Mouse (Mus musculus): ENCODE results near the gene Mtx2. TPM values are rescaled to one million over a fixed set of nuclear protein-coding genes. Genes with fewer than 3 reads are reported as not detected.

Gene Mtx2
- 113 and 114 TPM in 2 replicates for polyA plus RNA-seq (2016; fragmentation: Nextera tagmentation; extraction: Ambion mirVana)

GRCm38 (mm10) chr2:74825730-74826430 lies at the start of gene Mtx2:
Mtx2 (plus strand) TSS chr2:74825803.
- Histone ChIP-seq H3K36me3 (replicated peaks) (0 out of 2 replicates have a peak, but pooled peaks cover 3% of the 10 kb centered on the region), H3K4me3 (peak within 1 kb of the TSS; percentile 96), H3K27ac (peak within 1 kb of the TSS; percentile 97), H3K9me3 (no peaks in the 10 kb centered on the region), H3K27me3 (ENCODE audit: poor library complexity, severe bottlenecking) (peaks cover 23% of the 10 kb centered on the region), H3K4me1 (peaks cover 20% of the 10 kb centered on the region)
- DNase-seq (ENCODE audit: extremely low spot score, low spot score) = peak; percentile 81
- under 1% methylated on average over 74 of the region's 74 CpGs for WGBS

- Histone ChIP-seq H3K4me1 (no peaks in the 10 kb centered on the region), H3K36me3 (replicated peaks) (no peaks in the 10 kb centered on the region), H3K27me3 (ENCODE audit: poor library complexity, severe bottlenecking) (peaks cover 12% of the 10 kb centered on the region)
These were observed 47.9 kb upstream of the Mtx2 start for GRCm38 (mm10) chr2:74777536-74778275.

GRCm38 (mm10) chr2:74781386-74781785 lies 44.2 kb upstream of the Mtx2 start:
- DNase-seq (ENCODE audit: extremely low spot score, low spot score) = no peak
- Histone ChIP-seq H3K4me1 (no peaks in the 10 kb centered on the region), H3K27ac (no peak overlapping the region), H3K9me3 (no peaks in the 10 kb centered on the region), H3K27me3 (ENCODE audit: poor library complexity, severe bottlenecking) (peaks cover 18% of the 10 kb centered on the region), H3K36me3 (replicated peaks) (no peaks in the 10 kb centered on the region), H3K4me3 (no peak overlapping the region)
- 90% methylated on average over 5 of the region's 5 CpGs for WGBS

More at GRCm38 (mm10) chr2:74777536-74778275, 47.9 kb upstream of the Mtx2 start:
- WGBS = 75% methylated on average over 13 of the region's 13 CpGs
- Histone ChIP-seq H3K27ac (no peak overlapping the region), H3K4me3 (no peak overlapping the region), H3K9me3 (no peaks in the 10 kb centered on the region)
- no peak for DNase-seq (ENCODE audit: extremely low spot score, low spot score)

GRCm38 (mm10) chr2:74795531-74795930 lies 30.1 kb upstream of the Mtx2 start:
- no peaks in the 10 kb centered on the region for H3K4me1 ChIP-seq
- WGBS = 75% methylated on average over 7 of the region's 7 CpGs
- no peaks in the 10 kb centered on the region for H3K36me3 ChIP-seq (replicated peaks)
- H3K9me3 ChIP-seq = no peaks in the 10 kb centered on the region
- no peak for DNase-seq (ENCODE audit: extremely low spot score, low spot score)
- H3K27me3 ChIP-seq (ENCODE audit: poor library complexity, severe bottlenecking) = no peaks in the 10 kb centered on the region
- H3K27ac ChIP-seq = no peak overlapping the region
- H3K4me3 ChIP-seq = no peak overlapping the region

- no peak overlapping the region for H3K27ac ChIP-seq
- no peak for DNase-seq (ENCODE audit: extremely low spot score, low spot score)
- no peaks in the 10 kb centered on the region for H3K36me3 ChIP-seq (replicated peaks)
- no peak overlapping the region for H3K4me3 ChIP-seq
- 86% methylated on average over 5 of the region's 5 CpGs for WGBS
- no peaks in the 10 kb centered on the region for H3K9me3 ChIP-seq
- no peaks in the 10 kb centered on the region for H3K27me3 ChIP-seq (ENCODE audit: poor library complexity, severe bottlenecking)
- peaks cover 11% of the 10 kb centered on the region; the same call in 1 of the 2 replicates for H3K4me1 ChIP-seq
These were observed 17.2 kb upstream of the Mtx2 start for GRCm38 (mm10) chr2:74808431-74808830.

GRCm38 (mm10) chr2:74822654-74823053 lies 2.9 kb upstream of the Mtx2 start:
- 81% methylated on average over 5 of the region's 5 CpGs for WGBS
- no peak for DNase-seq (ENCODE audit: extremely low spot score, low spot score)
- H3K27ac ChIP-seq = no peak overlapping the region
- peaks cover 23% of the 10 kb centered on the region for H3K27me3 ChIP-seq (ENCODE audit: poor library complexity, severe bottlenecking)
- H3K4me1 ChIP-seq = peaks cover 20% of the 10 kb centered on the region
- no peak overlapping the region for H3K4me3 ChIP-seq
- no peaks in the 10 kb centered on the region for H3K9me3 ChIP-seq
- H3K36me3 ChIP-seq (replicated peaks) = no peaks in the 10 kb centered on the region

- no peak for DNase-seq (ENCODE audit: extremely low spot score, low spot score)
- Histone ChIP-seq H3K27ac (peak overlapping the region; percentile 97), H3K4me1 (peaks cover 20% of the 10 kb centered on the region), H3K27me3 (ENCODE audit: poor library complexity, severe bottlenecking) (peaks cover 23% of the 10 kb centered on the region), H3K9me3 (no peaks in the 10 kb centered on the region), H3K36me3 (replicated peaks) (0 out of 2 replicates have a peak, but pooled peaks cover 3% of the 10 kb centered on the region), H3K4me3 (peak overlapping the region; percentile 96)
- WGBS = 80% methylated on average over 3 of the region's 3 CpGs
These were observed 253 bp upstream of the Mtx2 start for GRCm38 (mm10) chr2:74825371-74825729.

GRCm38 (mm10) chr2:74846992-74847391 lies 21.4 kb downstream of the Mtx2 start:
- Histone ChIP-seq H3K36me3 (replicated peaks) (no peaks in the 10 kb centered on the region), H3K27ac (no peak overlapping the region), H3K9me3 (no peaks in the 10 kb centered on the region), H3K27me3 (ENCODE audit: poor library complexity, severe bottlenecking) (no peaks in the 10 kb centered on the region), H3K4me3 (no peak overlapping the region), H3K4me1 (no peaks in the 10 kb centered on the region)
- WGBS = 91% methylated on average over 5 of the region's 5 CpGs
- DNase-seq (ENCODE audit: extremely low spot score, low spot score) = no peak

GRCm38 (mm10) chr2:74847516-74847915 lies 21.9 kb downstream of the Mtx2 start:
- Histone ChIP-seq H3K27me3 (ENCODE audit: poor library complexity, severe bottlenecking) (no peaks in the 10 kb centered on the region), H3K27ac (no peak overlapping the region), H3K9me3 (no peaks in the 10 kb centered on the region), H3K4me3 (no peak overlapping the region), H3K36me3 (replicated peaks) (no peaks in the 10 kb centered on the region), H3K4me1 (no peaks in the 10 kb centered on the region)
- WGBS = 85% methylated on average over 2 of the region's 2 CpGs
- no peak for DNase-seq (ENCODE audit: extremely low spot score, low spot score)

- Histone ChIP-seq H3K9me3 (no peaks in the 10 kb centered on the region), H3K27ac (no peak overlapping the region), H3K4me3 (no peak overlapping the region), H3K36me3 (replicated peaks) (no peaks in the 10 kb centered on the region), H3K27me3 (ENCODE audit: poor library complexity, severe bottlenecking) (no peaks in the 10 kb centered on the region), H3K4me1 (no peaks in the 10 kb centered on the region)
- DNase-seq (ENCODE audit: extremely low spot score, low spot score) = no peak
- WGBS = 65% methylated on average over 1 of the region's 1 CpGs
These were observed 24.4 kb downstream of the Mtx2 start for GRCm38 (mm10) chr2:74850036-74850435.

GRCm38 (mm10) chr2:74862070-74862476 lies 36.5 kb downstream of the Mtx2 start:
- Histone ChIP-seq H3K9me3 (peaks cover 6% of the 10 kb centered on the region; the same call in 1 of the 2 replicates), H3K27ac (no peak overlapping the region), H3K4me1 (no peaks in the 10 kb centered on the region), H3K36me3 (replicated peaks) (peaks cover 17% of the 10 kb centered on the region), H3K4me3 (no peak overlapping the region), H3K27me3 (ENCODE audit: poor library complexity, severe bottlenecking) (no peaks in the 10 kb centered on the region)
- no peak for DNase-seq (ENCODE audit: extremely low spot score, low spot score)
- 84% methylated on average over 1 of the region's 1 CpGs for WGBS

- H3K27me3 ChIP-seq (ENCODE audit: poor library complexity, severe bottlenecking) = no peaks in the 10 kb centered on the region
- H3K27ac ChIP-seq = no peak overlapping the region
- no peaks in the 10 kb centered on the region for H3K4me1 ChIP-seq
- peaks cover 6% of the 10 kb centered on the region; the same call in 1 of the 2 replicates for H3K9me3 ChIP-seq
- H3K36me3 ChIP-seq (replicated peaks) = peaks cover 20% of the 10 kb centered on the region
- no peak for DNase-seq (ENCODE audit: extremely low spot score, low spot score)
- no peak overlapping the region for H3K4me3 ChIP-seq
These were observed 39.8 kb downstream of the Mtx2 start for GRCm38 (mm10) chr2:74865414-74865813.

- H3K4me1 ChIP-seq = no peaks in the 10 kb centered on the region
- no peaks in the 10 kb centered on the region for H3K9me3 ChIP-seq
- no peaks in the 10 kb centered on the region for H3K27me3 ChIP-seq (ENCODE audit: poor library complexity, severe bottlenecking)
- WGBS = 90% methylated on average over 9 of the region's 9 CpGs
- H3K4me3 ChIP-seq = no peak overlapping the region
- no peak overlapping the region for H3K27ac ChIP-seq
- DNase-seq (ENCODE audit: extremely low spot score, low spot score) = no peak
- H3K36me3 ChIP-seq (replicated peaks) = peaks cover 22% of the 10 kb centered on the region
These were observed 48.4 kb downstream of the Mtx2 start for GRCm38 (mm10) chr2:74874043-74874442.
